Mouse (Mus musculus): ENCODE measurements around the gene Chd3.
A peak's percentile ranks its signal among the peaks of the same experiment; 100 is the strongest.

Gene Chd3

DNA sequence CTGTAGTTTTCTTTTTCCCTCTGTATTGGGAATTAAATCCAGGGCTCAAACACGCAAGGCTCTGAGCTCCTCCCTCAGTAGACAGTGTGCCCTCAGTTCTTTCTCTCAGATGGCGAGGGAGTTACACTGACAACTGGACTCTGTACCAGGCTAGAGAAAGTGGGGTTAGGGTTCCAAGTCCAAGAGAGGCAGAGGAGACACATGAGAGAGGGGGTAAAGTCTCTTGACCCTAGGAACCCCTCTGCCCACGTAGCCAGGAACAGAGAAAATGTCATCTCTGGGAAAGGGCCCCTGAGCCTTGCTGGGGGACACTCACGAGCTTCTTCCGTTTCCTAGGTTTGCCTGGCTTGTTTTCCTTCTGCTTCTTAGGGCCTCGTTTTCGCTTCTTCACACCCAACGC is 4.8 kb downstream of the Chd3 start:
- DNase-seq: no peak

DNA sequence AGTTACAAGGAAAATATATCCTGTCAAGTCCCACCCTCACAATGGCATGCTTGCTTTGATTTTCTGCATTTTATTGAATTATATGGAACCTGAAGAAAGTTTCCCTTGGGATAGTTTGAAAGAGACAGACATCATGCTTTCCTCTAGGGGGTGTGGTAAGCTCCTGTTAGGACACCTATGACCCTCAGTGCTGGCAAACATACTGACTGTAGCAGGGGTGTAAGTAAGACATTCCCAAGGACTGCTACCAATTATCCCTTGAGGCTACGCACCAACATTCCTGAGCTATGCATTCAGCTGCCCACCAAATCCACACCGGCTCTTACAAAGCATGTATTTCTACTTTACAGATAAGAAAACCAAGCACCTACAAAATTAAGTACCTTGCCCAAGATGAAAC is 6.7 kb downstream of the Chd3 start:
- no peak for DNase-seq

DNA sequence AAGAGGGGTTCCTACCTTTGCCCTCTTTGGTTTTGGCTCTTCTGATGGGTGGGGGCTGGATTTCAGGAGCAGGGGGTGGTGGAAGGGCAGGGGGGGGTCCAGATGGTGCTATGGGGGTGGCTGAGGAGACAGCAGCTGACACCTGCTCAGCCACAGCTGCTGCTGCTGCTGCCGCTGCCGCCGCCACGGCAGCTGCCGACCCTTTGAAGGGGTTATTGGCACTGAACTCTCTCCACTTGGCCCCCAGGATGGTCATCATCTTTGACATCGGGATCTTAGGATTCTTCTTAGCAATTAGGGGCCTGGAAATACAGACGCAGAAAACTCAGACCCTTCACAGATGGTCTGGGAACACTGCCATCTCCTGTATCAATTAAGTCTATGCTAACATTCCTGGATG is 7.2 kb downstream of the Chd3 start:
- no peak for DNase-seq

- DNase-seq: no peak
Observed at GRCm38 (mm10) chr11:69357690-69358089, 11.5 kb downstream of the Chd3 start.

- DNase-seq: no peak
Observed at GRCm38 (mm10) chr11:69356544-69356943, 12.7 kb downstream of the Chd3 start.

DNA sequence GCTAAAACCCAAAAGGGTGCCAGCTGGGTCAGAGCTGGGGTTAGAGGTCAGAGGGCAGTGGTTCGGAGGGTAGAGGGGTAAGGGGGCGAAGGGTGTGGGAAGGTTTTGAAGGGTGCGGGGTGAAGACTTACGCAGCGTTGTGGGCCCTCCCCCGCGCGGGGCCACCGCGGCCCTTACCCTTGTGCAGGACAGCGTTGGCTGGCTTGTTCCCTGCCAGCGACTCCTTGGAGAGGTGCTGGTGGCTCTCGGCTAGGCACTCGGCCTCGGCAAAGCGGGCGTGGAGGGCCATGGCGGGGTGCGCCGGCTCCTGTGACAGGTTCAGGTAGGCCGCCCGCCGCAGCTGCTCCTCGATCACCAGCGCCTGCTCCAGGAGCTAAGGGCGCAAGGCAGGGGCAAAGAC is 22.8 kb downstream of the Chd3 start:
- no peak for DNase-seq

- DNase-seq: peak; percentile 76 to 77
Observed at GRCm38 (mm10) chr11:69340161-69341131, 28.8 kb downstream of the Chd3 start, which contains the start of gene Rnf227. Rnf227 (plus strand) TSS chr11:69340461.

DNA sequence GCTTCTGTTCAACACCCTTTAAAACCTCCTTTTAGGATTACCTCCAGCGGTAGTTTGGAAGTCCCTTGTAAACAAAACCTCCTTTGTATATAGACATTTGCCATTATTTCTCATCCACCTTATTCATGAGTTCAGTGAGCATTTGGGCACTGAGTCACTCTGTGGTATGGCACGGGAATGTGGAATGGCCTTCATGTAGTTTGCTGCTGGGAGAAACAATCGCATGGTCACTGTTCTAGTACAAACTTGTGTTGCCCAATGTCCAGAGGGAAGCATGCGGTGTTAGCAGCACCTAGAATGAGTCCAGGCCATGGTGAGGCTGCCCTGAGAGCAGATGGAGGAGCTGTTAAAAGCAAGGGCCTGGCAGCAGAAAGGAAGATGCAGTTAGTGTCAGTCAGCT is 34.4 kb downstream of the Chd3 start:
- DNase-seq: no peak

GRCm38 (mm10) chr11:69333922-69334321 is 35.3 kb downstream of the Chd3 start:
- DNase-seq: no peak

GRCm38 (mm10) chr11:69332713-69333253 is 36.4 kb downstream of the Chd3 start:
- no peak for DNase-seq

GRCm38 (mm10) chr11:69331929-69332405 is 37.2 kb downstream of the Chd3 start:
- DNase-seq: peak; percentile 77 to 80

DNA sequence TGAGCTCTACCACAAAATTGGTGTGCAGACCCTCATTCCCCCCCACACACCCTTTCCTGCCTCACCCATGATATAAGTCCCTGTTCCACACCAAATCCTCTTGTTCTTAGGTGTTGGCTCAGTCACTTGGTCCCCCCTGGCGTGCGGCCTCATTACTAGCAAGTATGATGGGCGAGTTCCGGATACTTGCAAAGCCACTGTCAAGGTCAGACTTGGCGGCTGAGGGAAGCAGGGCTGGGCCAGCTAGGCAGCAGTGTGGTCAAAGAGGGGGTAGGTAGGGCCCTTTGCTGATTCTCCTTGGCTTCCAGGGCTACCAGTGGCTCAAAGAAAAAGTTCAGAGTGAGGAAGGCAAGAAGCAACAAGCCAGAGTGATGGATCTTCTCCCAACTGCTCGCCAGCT is 38.1 kb downstream of the Chd3 start:
- no peak for DNase-seq

- DNase-seq: no peak
Observed at GRCm38 (mm10) chr11:69328517-69328916, 40.7 kb downstream of the Chd3 start.

- DNase-seq: no peak
Observed at GRCm38 (mm10) chr11:69327648-69328047, 41.6 kb downstream of the Chd3 start.

GRCm38 (mm10) chr11:69327157-69327442 is 42.1 kb downstream of the Chd3 start:
- no peak for DNase-seq

DNA sequence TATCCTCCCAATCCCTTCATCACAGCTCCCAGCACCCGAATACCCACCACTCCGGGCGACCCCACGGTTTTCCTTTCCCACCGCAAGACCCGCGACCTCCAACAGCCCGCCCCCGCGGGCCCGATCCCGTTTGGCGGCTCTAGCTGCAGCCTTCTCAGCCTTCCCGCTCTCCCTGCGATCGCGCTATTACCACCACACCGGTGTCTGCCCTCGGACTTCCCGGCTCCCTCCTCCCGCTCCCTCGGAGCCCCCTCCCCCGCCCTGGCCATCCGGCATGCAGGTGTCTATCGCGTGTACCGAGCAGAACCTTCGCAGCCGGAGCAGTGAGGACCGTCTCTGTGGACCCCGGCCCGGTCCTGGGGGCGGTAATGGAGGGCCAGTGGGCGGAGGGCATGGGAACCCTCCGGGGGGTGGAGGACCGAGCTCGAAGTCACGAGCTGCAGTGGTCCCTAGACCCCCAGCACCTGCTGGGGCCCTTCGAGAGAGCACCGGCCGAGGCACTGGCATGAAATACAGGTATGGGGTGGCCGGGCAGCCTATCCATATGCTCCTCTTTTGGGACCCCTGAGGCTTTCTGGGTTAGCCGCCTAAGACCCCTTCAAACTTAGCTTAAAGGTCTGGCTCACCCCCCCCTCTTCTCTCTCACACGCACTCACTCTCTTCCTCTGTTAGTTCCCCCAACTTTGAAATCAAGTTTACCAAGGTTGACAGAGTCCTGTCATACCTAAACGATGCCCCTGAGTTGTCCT is 42.6 kb downstream of the Chd3 start:
- peak in 1 of 2 experiments; percentile 42 for DNase-seq

DNA sequence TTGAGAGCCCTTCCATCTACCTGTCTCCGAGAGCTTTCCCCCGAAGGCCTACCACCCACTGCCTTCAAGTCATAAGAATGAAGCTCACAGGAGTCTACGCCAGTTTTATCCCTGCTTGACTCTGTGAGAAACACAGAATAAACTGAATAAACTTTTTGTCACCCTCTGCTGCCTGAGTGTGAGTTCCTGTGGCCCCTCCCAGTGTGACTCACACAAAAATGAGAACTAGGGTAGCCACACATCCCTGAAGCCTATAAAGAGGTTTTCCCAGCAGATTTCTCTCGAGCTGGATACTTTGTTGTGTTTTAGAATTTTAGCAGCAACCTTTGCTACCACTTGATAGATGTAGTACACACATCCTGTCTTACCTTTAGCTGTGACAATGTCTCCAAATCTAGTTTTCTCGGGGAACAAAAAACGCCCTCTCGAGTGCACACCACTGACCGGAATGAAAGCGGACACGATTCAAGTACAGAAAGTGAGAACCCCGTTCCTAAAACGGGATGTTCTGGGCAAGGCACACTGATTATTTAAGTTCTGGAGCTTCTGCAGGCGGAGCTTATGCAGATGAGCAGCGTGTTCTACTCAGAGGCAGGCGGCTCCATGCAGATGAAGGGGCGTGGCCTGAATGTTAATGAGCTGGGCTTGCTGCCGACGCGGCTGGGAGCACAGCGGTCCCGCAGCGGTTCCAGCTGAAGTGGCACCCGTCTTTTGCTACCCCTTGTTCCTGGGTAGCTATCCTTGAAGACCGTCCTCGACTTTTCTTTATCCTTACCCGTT is 43.4 kb downstream of the Chd3 start, which contains the start of gene Kcnab3:
Gene Kcnab3 (plus strand): TSS at position 631 of the 780 bp plus-strand sequence.
- peak; percentile 69 to 71 for DNase-seq

GRCm38 (mm10) chr11:69324749-69325148 is 44.5 kb downstream of the Chd3 start:
- DNase-seq: no peak

- DNase-seq: peak; percentile 98 to 99
Observed at GRCm38 (mm10) chr11:69323667-69324111, 45.5 kb downstream of the Chd3 start, which contains the start of the genes Cntrob and Trappc1. Cntrob (minus strand) TSS chr11:69323775. Trappc1 (plus strand) TSS chr11:69323980.

GRCm38 (mm10) chr11:69322693-69323471 is 46.3 kb downstream of the Chd3 start:
- no peak for DNase-seq

DNA sequence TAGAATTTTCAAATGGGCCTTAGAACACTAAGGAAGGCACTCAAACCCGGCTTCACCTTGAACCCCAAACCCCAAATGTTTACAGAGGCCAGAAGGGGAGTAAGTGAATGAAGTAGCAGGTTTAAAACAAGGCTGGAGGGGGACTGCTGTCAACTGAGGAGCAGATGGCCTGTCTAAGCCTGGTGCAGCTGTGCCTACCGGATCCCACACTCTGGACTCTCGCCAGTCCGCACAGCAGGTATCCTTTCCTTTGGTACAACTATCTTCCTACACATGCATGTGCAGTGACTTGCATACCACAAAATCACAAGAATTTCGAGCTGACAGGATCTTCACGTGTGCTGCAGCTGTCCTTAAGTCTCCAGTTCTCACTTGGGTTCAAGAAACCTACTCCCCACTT is 47.2 kb downstream of the Chd3 start:
- no peak for DNase-seq

- DNase-seq: no peak
Observed at GRCm38 (mm10) chr11:69321580-69321979, 47.6 kb downstream of the Chd3 start.

Measured in cerebellum, postnatal 36 days (tissue).